Mouse (Mus musculus) embryonic fibroblast, embryonic 13.5 days (primary cell): ENCODE data around the gene Phospho1.

Experiments used
- CTCF ChIP-seq: IDR thresholded peaks from 2 replicates; pipeline ENCODE4 v1.5.1; 2011; ENCODE audit warnings: mild to moderate bottlenecking, control low read depth, low read length, moderate library complexity, borderline replicate concordance; ENCODE audit not compliant: insufficient read depth
- POLR2A ChIP-seq: IDR thresholded peaks from 2 replicates; pipeline ENCODE4 v1.6.1; 2011; ENCODE audit warnings: low read depth, mild to moderate bottlenecking, control low read depth, low read length, moderate library complexity

- TF ChIP-seq POLR2A (no peak; the same call in 1 of the 2 replicates), CTCF (no peak)
These were observed 35.2 kb downstream of the Phospho1 start for GRCm38 (mm10) chr11:95859468-95859855.
